Mouse (Mus musculus) embryo, embryonic 10.5 days (tissue): ENCODE measurements at regions not wholly inside any gene's neighbourhood (a gene's known extent, or its start where the extent isn't known, plus 50 kb on each side); places are given as distances from the start of the nearest gene placed in this dataset.

ENCODE experiments used
- DNase-seq: peaks from one replicate; pipeline ENCODE4 v3.0.0-alpha.2; 2015; ENCODE audit warnings: low spot score

DNA sequence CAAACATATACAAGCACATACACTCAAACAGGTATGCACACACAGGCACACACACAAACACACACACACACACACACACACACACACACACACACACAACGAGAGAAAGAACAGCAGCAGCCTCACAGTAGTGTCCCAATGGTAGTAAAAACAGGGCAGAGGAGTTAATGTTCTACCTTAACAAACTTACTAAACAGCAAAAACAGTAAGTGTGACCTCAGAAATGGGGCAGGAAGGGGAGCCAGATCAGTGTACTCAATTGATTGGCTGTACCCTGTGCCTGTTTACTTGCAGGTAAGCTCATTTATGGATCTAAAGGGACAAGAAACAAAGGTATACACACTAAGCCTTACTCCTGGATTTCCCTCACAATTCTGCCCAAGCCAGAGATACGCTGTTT, 53.6 kb upstream of the Ell2 start:
- DNase-seq, result no peak
